Mouse (Mus musculus) liver, embryonic 15.5 days (tissue): ENCODE measurements around the gene Cda. TPM values are rescaled to one million over a fixed set of nuclear protein-coding genes. Genes with fewer than 3 reads are reported as not detected.

ENCODE experiments used
- ATAC-seq: fragments of 200-750 bp; cut with Nextera tagmentation; 2 replicates; pipeline ENCODE4 v1.8.0; 2017; ENCODE audit warnings: moderate number of reproducible peaks, mild to moderate bottlenecking, moderate library complexity; ENCODE audit not compliant: insufficient read depth
- H3K27ac ChIP-seq: fragments of 300-500 bp; sonication (generic); replicated peaks from 2 replicates; pipeline ENCODE4 v1.5.1; 2015; ENCODE audit warnings: mild to moderate bottlenecking, inconsistent platforms
- H3K27me3 ChIP-seq: fragments of 300-500 bp; sonication (generic); 2 replicates; pipeline ENCODE4 v1.6.1; 2015; ENCODE audit warnings: mild to moderate bottlenecking, inconsistent platforms
- H3K36me3 ChIP-seq: fragments of 300-500 bp; sonication (generic); replicated peaks from 2 replicates; pipeline ENCODE4 v1.6.1; 2015; ENCODE audit warnings: moderate library complexity, mild to moderate bottlenecking, inconsistent platforms
- H3K4me1 ChIP-seq: fragments of 300-500 bp; sonication (generic); replicated peaks from 2 replicates; pipeline ENCODE4 v1.6.1; 2015; ENCODE audit warnings: inconsistent platforms
- H3K4me2 ChIP-seq: fragments of 300-500 bp; sonication (generic); 2 replicates; pipeline ENCODE4 v1.6.1; 2015; ENCODE audit warnings: moderate library complexity, mild to moderate bottlenecking, inconsistent platforms
- H3K4me3 ChIP-seq: fragments of 300-500 bp; sonication (generic); replicated peaks from 2 replicates; pipeline ENCODE4 v1.5.1; 2015; ENCODE audit warnings: mild to moderate bottlenecking, inconsistent platforms
- H3K9ac ChIP-seq: fragments of 300-500 bp; sonication (generic); 2 replicates; pipeline ENCODE4 v1.6.1; 2015; ENCODE audit warnings: moderate library complexity, mild to moderate bottlenecking, inconsistent platforms
- H3K9me3 ChIP-seq: fragments of 300-500 bp; sonication (generic); replicated peaks from 2 replicates; pipeline ENCODE4 v1.6.1; 2016; ENCODE audit warnings: inconsistent platforms
- WGBS: fragments of 180-500 bp; shearing (Covaris S2); methylation state at CpG from one replicate; pipeline ENCODE4 v1.1.7; 2015; ENCODE audit warnings: mixed read lengths; ENCODE audit not compliant: insufficient replicate concordance; 5-methylcytosine and 5-hydroxymethylcytosine counted together
- polyA plus RNA-seq: library from polyadenylated mRNA; unstranded; fragments of >200 nt; fragmentation: Nextera tagmentation; extraction: Ambion mirVana; gene quantifications from 2 replicates; pipeline ENCODE4 v1.2.1, GENCODE M21; 2015

Cda gene
- polyA plus RNA-seq, 1 experiment from 2014 or later, result 5.7 TPM

DNA sequence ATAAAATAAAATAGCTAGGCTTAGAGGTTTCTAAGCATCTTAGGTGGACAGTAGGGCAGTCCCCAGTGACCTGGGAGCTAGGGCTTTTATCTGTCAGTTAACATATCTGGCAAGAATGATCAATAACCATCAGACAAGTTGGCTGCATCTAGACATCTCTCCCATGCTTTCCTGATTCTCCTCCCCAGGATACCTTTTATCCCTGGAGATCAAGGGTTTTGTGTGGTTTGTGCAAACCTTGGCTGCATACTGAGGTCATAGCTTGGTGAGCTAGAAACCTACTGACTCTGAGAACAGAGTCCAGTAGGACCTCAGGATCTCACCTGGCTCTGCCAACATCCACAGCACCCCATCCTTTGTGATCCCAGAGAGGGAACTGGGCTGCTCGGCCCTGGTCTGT lies 20.5 kb downstream of the Cda start:
- peaks cover 10% of the 10 kb centered on the region; the same call in 1 of the 2 replicates for H3K4me1 ChIP-seq
- no peaks in the 10 kb centered on the region for H3K27me3 ChIP-seq
- no peak overlapping the region for H3K4me2 ChIP-seq
- H3K36me3 ChIP-seq, result no peaks in the 10 kb centered on the region
- H3K9ac ChIP-seq, result no peak overlapping the region
- H3K9me3 ChIP-seq, result no peaks in the 10 kb centered on the region
- ATAC-seq, result no peak
- WGBS, result 64% methylated on average over 1 of the region's 1 CpGs
- H3K27ac ChIP-seq, result no peak overlapping the region
- no peak overlapping the region for H3K4me3 ChIP-seq

DNA sequence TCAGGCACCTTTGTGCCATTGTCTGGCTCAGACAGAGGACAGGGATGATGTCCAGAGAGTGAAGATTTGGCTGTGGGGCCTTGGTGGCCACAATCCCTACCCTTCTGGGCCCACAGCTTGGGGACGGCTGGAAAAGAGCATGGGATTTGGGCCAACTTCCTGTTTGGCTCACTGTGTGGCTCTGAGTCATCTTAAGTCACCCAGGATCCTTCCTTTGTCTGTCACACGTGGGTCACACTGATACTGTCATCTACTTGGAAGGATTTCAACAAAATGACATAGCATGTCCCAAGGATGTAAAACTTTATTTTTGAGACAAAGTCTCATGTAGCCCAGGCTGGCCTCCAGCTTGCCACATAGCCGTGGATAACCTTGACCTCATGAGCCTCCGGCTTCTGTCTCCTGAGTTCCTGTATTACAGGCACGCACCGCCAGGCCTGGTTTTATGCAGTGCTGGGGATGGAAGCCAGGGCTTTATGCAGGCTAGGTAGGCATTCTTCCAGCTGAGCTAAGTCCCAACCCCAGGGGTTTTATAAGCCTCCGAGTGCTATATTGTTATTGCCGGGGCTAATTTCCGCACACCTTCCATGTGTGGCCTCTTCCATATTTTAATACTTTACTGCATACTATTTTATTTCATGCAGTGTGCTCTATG lies 22.8 kb downstream of the Cda start:
- Histone ChIP-seq H3K4me3 (no peak overlapping the region), H3K4me1 (peaks cover 16% of the 10 kb centered on the region; the same call in 1 of the 2 replicates), H3K9ac (no peak overlapping the region), H3K4me2 (no peak overlapping the region), H3K9me3 (no peaks in the 10 kb centered on the region), H3K36me3 (no peaks in the 10 kb centered on the region), H3K27ac (no peak overlapping the region), H3K27me3 (no peaks in the 10 kb centered on the region)
- ATAC-seq, result no peak
- WGBS, result 60% methylated on average over 9 of the region's 9 CpGs

DNA sequence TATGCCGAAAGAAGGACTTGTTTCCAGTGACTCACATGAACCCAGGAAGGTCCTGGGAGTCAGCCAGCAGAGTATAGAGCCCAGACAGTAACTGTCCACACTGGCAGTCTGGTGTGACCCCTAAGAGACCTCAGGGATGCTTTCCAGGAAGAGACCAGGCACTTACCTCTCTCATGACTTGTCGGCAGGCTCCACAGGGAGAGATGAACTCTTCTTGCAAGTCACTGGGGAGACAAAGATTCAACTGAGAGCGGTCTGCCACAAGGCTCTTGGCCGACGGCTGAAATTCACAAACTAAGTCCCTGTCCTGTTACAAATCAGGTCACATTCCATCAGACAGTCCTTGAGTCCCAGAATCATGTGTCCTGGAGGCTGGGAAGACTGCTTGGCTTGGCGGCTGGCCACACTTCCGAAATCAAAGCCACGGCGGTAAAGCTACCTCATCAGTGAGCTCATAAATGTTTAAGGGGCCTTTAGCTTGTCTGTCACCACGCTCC lies 24.4 kb downstream of the Cda start:
- Histone ChIP-seq H3K9ac (no peak overlapping the region), H3K27me3 (no peaks in the 10 kb centered on the region), H3K4me1 (peaks cover 16% of the 10 kb centered on the region; the same call in 1 of the 2 replicates), H3K4me2 (no peak overlapping the region), H3K27ac (peak overlapping the region; percentile 72), H3K9me3 (no peaks in the 10 kb centered on the region), H3K36me3 (no peaks in the 10 kb centered on the region), H3K4me3 (no peak overlapping the region)
- WGBS, result 71% methylated on average over 10 of the region's 10 CpGs
- ATAC-seq, result 0 out of 2 replicates have a peak, but pooled peaks have one; percentile 17

DNA sequence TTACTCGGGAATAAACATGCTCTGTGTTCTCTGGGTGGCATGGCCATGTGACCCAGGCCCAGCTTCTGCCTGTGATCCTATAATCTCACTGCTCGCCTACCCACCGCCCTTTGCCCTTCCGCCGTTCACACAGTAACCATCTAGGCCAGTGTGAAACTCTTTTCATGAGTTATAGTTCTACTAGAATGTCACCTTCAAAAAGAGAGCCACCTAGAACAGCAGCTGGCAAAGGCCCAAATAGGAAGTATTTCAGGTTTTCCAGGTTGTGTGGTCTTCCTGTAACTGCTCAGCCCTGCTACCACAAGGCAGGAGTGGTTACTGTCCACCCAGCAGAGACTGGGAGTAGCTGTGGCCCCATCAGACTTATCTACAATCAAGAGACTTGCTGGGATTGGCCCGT lies 25.0 kb downstream of the Cda start:
- no peaks in the 10 kb centered on the region for H3K36me3 ChIP-seq
- 56% methylated on average over 6 of the region's 6 CpGs for WGBS
- ATAC-seq, result peak; percentile 79
- no peak overlapping the region for H3K4me3 ChIP-seq
- no peak overlapping the region for H3K4me2 ChIP-seq
- H3K9me3 ChIP-seq, result no peaks in the 10 kb centered on the region
- peaks cover 16% of the 10 kb centered on the region; the same call in 1 of the 2 replicates for H3K4me1 ChIP-seq
- H3K27me3 ChIP-seq, result no peaks in the 10 kb centered on the region
- H3K9ac ChIP-seq, result no peak overlapping the region
- H3K27ac ChIP-seq, result peak overlapping the region; percentile 72

DNA sequence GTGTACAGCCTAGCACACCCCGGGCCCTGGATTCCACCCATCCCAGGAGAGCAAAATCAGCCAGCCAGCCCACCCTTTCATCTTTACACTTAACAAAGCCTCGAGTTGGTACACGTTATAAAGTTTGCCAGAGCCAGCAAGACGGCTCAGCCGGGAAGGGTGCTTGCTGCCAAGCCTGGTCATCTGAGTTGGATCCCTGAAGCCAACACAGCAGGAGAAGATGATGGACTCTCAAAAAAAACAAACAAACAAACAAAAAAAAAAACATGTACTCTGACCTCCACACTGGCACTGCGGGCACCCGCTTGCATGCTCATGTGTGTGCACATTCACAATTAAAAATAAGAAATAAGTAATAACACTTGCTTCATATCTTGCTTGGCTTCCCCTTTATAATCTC lies 25.7 kb downstream of the Cda start:
- WGBS, result 62% methylated on average over 7 of the region's 7 CpGs
- Histone ChIP-seq H3K27ac (peak overlapping the region; percentile 72; the same call in 1 of the 2 replicates), H3K27me3 (no peaks in the 10 kb centered on the region)

DNA sequence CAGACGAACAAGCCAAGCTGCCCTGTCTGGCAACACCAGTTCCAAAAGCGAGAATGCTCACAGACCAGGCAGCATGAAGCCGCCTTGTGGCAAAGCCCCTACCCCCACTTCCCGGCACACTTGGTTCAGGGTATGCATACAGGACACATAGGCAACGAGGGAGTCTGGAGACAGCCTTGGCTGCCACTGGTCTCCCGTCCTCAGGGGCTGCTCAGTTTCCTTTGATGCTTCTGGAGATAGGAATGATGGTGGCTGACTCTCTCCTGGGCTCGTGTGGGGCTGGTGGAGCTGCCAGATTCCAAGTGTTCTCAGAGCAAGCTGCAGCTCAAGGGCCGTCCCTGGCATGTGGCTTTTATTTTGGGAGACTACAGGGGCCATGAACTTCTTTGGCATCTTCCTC lies 26.4 kb downstream of the Cda start:
- Histone ChIP-seq H3K9me3 (no peaks in the 10 kb centered on the region), H3K27me3 (no peaks in the 10 kb centered on the region), H3K4me2 (no peak overlapping the region), H3K4me3 (no peak overlapping the region), H3K4me1 (peaks cover 24% of the 10 kb centered on the region), H3K36me3 (no peaks in the 10 kb centered on the region), H3K9ac (no peak overlapping the region), H3K27ac (no peak overlapping the region)
- ATAC-seq, result no peak
- WGBS, result 45% methylated on average over 8 of the region's 8 CpGs

More for the DNA sequence above, 25.7 kb downstream of the Cda start:
- H3K9me3 ChIP-seq, result no peaks in the 10 kb centered on the region
- no peak for ATAC-seq
- no peaks in the 10 kb centered on the region for H3K36me3 ChIP-seq
- H3K9ac ChIP-seq, result no peak overlapping the region
- no peak overlapping the region for H3K4me3 ChIP-seq
- no peak overlapping the region for H3K4me2 ChIP-seq
- peaks cover 21% of the 10 kb centered on the region for H3K4me1 ChIP-seq

DNA sequence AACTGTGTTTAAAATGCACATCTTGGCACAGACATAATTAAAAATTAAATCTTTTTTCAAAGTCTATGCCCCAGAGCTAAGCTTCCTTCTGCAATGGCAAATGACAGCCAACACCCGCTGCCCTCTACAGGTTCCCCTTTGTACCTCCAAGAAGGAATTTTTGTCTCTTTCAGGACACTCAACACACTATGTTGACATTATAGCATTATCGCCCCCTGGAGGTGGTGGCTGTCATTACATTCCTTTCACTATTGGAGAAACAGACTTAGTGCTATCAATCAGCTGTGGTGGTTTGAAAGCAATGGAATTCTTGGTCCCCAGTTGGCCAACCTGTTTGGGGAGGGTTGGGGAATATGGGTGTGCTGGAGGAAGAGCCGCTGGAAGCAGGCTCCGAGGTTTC lies 27.8 kb downstream of the Cda start:
- Histone ChIP-seq H3K9ac (no peak overlapping the region), H3K4me1 (peaks cover 24% of the 10 kb centered on the region), H3K27ac (no peak overlapping the region), H3K36me3 (no peaks in the 10 kb centered on the region), H3K9me3 (no peaks in the 10 kb centered on the region), H3K4me2 (no peak overlapping the region), H3K27me3 (no peaks in the 10 kb centered on the region), H3K4me3 (no peak overlapping the region)
- ATAC-seq, result no peak
- 30% methylated on average over 4 of the region's 4 CpGs for WGBS

DNA sequence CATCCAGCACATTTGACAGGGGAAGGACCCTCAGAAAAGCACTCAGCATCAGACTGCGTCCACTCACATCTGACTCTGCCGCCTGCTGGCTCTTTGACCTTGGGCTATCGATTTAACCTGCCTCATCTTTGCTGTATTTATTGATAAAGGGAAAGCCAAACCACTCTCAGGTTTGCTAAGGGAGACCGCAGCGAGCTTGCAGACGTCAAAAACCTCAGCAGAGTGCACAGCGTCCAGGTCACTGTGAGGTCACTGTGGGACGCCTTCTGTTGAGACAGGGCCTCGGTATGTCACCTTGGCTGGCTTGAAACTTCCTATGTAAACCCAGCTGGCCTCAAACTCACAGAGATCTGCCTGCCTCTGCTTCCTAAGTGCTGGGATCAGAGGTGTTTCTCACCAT lies 30.5 kb downstream of the Cda start:
- Histone ChIP-seq H3K9ac (no peak overlapping the region), H3K9me3 (no peaks in the 10 kb centered on the region), H3K4me3 (no peak overlapping the region), H3K27ac (no peak overlapping the region), H3K36me3 (no peaks in the 10 kb centered on the region), H3K4me2 (no peak overlapping the region), H3K4me1 (peaks cover 15% of the 10 kb centered on the region; the same call in 1 of the 2 replicates), H3K27me3 (no peaks in the 10 kb centered on the region)
- WGBS, result 59% methylated on average over 9 of the region's 9 CpGs
- no peak for ATAC-seq

DNA sequence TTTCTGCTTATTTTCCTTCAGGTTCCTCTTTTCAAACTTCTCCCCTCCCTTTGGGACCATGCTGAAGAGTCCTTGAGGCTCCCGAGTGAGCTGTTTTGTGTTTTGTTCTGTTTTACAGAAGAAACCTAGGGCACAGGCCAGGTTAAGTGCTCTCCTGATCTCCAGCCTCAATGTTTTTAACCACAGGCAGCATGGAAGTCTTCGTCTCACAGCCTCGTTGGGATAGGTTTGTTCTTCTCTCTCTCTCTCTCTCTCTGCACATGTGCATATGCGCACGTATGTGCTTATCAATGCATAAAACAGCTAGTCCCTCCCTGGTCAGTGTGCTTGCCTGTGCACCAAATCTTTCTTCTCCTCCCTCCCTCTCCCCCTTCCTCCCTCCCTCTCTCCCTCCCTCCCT lies 30.9 kb downstream of the Cda start:
- no peak overlapping the region for H3K4me2 ChIP-seq
- peaks cover 12% of the 10 kb centered on the region; the same call in 1 of the 2 replicates for H3K4me1 ChIP-seq
- H3K9me3 ChIP-seq, result no peaks in the 10 kb centered on the region
- H3K9ac ChIP-seq, result no peak overlapping the region
- no peak overlapping the region for H3K4me3 ChIP-seq
- no peak overlapping the region for H3K27ac ChIP-seq
- no peaks in the 10 kb centered on the region for H3K36me3 ChIP-seq
- ATAC-seq, result no peak
- WGBS, result 30% methylated on average over 5 of the region's 5 CpGs
- H3K27me3 ChIP-seq, result 0 out of 2 replicates have a peak, but pooled peaks cover 2% of the 10 kb centered on the region

DNA sequence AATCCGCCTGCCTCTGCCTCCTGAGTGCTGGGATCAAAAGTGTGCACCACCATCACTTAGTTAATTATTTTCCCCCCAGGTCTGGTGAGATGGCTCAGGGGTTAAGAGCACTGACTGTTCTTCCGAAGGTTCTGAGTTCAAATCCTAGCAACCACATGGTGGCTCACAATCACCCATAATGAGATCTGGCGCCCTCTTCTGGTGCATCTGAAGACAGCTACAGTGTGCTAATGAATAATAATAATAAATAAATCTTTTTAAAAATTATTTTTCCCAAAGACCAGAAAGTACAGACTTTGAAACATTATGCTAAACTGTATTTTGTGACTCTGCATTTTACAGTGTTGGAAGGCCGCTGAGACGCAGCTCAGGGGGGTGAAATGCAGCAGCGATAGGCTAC lies 32.1 kb downstream of the Cda start:
- no peak overlapping the region for H3K4me3 ChIP-seq
- H3K9me3 ChIP-seq, result no peaks in the 10 kb centered on the region
- H3K4me1 ChIP-seq, result peaks cover 9% of the 10 kb centered on the region; the same call in 1 of the 2 replicates
- H3K4me2 ChIP-seq, result no peak overlapping the region
- H3K27me3 ChIP-seq, result peaks cover 13% of the 10 kb centered on the region
- H3K27ac ChIP-seq, result no peak overlapping the region
- ATAC-seq, result no peak
- H3K9ac ChIP-seq, result no peak overlapping the region
- no peaks in the 10 kb centered on the region for H3K36me3 ChIP-seq
- 75% methylated on average over 6 of the region's 6 CpGs for WGBS

DNA sequence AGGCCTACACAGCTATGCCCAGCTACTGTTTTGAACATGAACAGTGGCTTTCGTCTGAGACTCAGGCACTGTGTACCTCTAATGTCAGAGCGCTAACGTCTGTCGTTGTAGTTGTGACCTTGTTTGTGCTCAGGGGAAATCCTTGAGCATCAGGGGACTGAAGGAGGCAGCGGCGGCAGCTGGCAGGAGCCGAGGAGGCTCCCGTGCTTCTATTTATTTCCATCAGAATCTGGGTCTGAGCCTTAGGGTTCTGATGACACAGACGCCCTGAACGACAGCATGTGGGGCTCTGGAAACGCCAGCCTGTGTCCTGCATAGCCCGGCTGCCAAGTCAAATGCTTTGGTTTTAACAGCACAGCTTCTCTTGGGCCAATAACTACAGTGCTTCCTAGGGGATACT lies 32.8 kb downstream of the Cda start:
- peaks cover 19% of the 10 kb centered on the region for H3K27me3 ChIP-seq
- no peaks in the 10 kb centered on the region for H3K9me3 ChIP-seq
- WGBS, result 73% methylated on average over 12 of the region's 12 CpGs
- no peak overlapping the region for H3K9ac ChIP-seq
- H3K4me3 ChIP-seq, result no peak overlapping the region
- ATAC-seq, result no peak
- H3K4me2 ChIP-seq, result no peak overlapping the region
- H3K4me1 ChIP-seq, result peaks cover 9% of the 10 kb centered on the region; the same call in 1 of the 2 replicates
- no peak overlapping the region for H3K27ac ChIP-seq
- H3K36me3 ChIP-seq, result no peaks in the 10 kb centered on the region
